Mouse (Mus musculus): ENCODE measurements at regions not wholly inside any gene's neighbourhood (a gene's known extent, or its start where the extent isn't known, plus 50 kb on each side); places are given as distances from the start of the nearest gene placed in this dataset.

- DNase-seq (ENCODE audit: low spot score), result peak; percentile 12
These were observed 121.5 kb upstream of the Bche start for GRCm38 (mm10) chr3:73829671-73830070.
